Mouse (Mus musculus) lung, embryonic 15.5 days (tissue): ENCODE measurements at regions not wholly inside any gene's neighbourhood (a gene's known extent, or its start where the extent isn't known, plus 50 kb on each side); places are given as distances from the start of the nearest gene placed in this dataset.
A peak's percentile ranks its signal among the peaks of the same experiment; 100 is the strongest.

Source experiments
- ATAC-seq: fragments of 200-750 bp; cut with Nextera tagmentation; 2 replicates; pipeline ENCODE4 v1.8.0; 2017; ENCODE audit warnings: moderate number of reproducible peaks, borderline replicate concordance; ENCODE audit not compliant: low FRiP score, low TSS enrichment; ENCODE audit errors: extremely low read depth
- H3K27ac ChIP-seq: fragments of 300-500 bp; sonication (generic); 2 replicates; pipeline ENCODE4 v1.5.1; 2015; ENCODE audit warnings: moderate library complexity, mild to moderate bottlenecking, inconsistent platforms
- H3K27me3 ChIP-seq: fragments of 300-500 bp; sonication (generic); 2 replicates; pipeline ENCODE4 v1.6.1; 2015; ENCODE audit warnings: inconsistent platforms
- H3K36me3 ChIP-seq: fragments of 300-500 bp; sonication (generic); 2 replicates; pipeline ENCODE4 v1.6.1; 2015; ENCODE audit warnings: inconsistent platforms
- H3K4me1 ChIP-seq: fragments of 300-500 bp; sonication (generic); 2 replicates; pipeline ENCODE4 v1.6.1; 2015; ENCODE audit warnings: inconsistent platforms
- H3K4me2 ChIP-seq: fragments of 300-500 bp; sonication (generic); 2 replicates; pipeline ENCODE4 v1.6.1; 2015; ENCODE audit warnings: inconsistent platforms, mild to moderate bottlenecking, moderate library complexity
- H3K4me3 ChIP-seq: fragments of 300-500 bp; sonication (generic); 2 replicates; pipeline ENCODE4 v1.5.1; 2015; ENCODE audit warnings: mild to moderate bottlenecking, inconsistent platforms
- H3K9ac ChIP-seq: fragments of 300-500 bp; sonication (generic); 2 replicates; pipeline ENCODE4 v1.6.1; 2015; ENCODE audit warnings: inconsistent platforms
- H3K9me3 ChIP-seq: fragments of 300-500 bp; sonication (generic); 2 replicates; pipeline ENCODE4 v1.6.1; 2016; ENCODE audit warnings: inconsistent platforms
- WGBS: fragments of 180-500 bp; shearing (Covaris S2); methylation state at CpG from one replicate; pipeline ENCODE4 v1.1.7; 2015; 5-methylcytosine and 5-hydroxymethylcytosine counted together

DNA sequence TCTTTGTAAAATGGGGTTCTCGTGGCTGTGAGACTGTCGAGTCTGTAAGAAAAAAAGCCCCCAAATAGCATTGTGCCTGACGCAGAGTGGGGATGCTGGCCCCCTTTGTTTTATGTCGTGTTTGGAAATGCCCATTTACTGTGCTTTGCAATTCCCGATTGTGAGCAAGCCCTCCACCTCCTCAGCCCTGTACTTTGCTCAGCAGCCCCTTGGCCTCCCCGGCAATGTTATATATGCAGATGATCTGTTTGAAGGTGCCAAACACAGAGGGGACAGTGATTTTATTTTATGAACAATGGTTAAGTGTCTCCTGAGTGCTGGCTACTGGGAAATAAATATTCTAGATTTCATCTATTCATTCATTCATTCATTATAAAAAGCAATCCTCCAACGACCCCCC, 477.6 kb downstream of the Prss52 start:
- H3K27me3 ChIP-seq, result peaks cover 72% of the 10 kb centered on the region
- WGBS, result 26% methylated on average over 7 of the region's 7 CpGs

DNA sequence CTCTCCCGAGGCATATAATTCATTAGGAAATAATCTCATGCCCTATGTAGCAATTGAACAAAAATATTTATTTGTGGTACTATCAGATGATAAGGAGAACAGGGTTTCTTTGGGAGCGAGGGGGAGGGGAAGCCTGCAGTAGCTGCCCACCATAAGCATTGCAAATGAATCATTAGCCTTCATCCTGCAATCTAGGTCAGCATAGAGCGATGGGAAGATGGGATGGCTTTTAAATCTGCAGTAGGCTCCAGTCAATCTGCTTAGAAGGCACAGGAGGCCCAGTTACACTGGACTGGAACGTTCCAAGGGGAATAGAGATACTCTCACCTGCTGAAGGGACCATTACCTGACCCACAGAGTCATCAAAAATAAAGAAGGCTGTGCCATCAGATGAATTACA, 478.7 kb downstream of the Prss52 start:
- Histone ChIP-seq H3K27ac (no peak overlapping the region), H3K4me2 (no peak overlapping the region), H3K4me3 (no peak overlapping the region), H3K9me3 (no peaks in the 10 kb centered on the region), H3K4me1 (peaks cover 12% of the 10 kb centered on the region), H3K36me3 (no peaks in the 10 kb centered on the region), H3K9ac (no peak overlapping the region), H3K27me3 (peaks cover 83% of the 10 kb centered on the region)
- WGBS, result 32% methylated on average over 4 of the region's 4 CpGs
- ATAC-seq, result no peak

More for the DNA sequence above, 477.6 kb downstream of the Prss52 start:
- Histone ChIP-seq H3K4me2 (no peak overlapping the region), H3K9ac (no peak overlapping the region), H3K36me3 (no peaks in the 10 kb centered on the region), H3K27ac (no peak overlapping the region), H3K4me3 (no peak overlapping the region), H3K4me1 (peaks cover under 1% of the 10 kb centered on the region; the same call in 1 of the 2 replicates), H3K9me3 (no peaks in the 10 kb centered on the region)
- no peak for ATAC-seq

DNA sequence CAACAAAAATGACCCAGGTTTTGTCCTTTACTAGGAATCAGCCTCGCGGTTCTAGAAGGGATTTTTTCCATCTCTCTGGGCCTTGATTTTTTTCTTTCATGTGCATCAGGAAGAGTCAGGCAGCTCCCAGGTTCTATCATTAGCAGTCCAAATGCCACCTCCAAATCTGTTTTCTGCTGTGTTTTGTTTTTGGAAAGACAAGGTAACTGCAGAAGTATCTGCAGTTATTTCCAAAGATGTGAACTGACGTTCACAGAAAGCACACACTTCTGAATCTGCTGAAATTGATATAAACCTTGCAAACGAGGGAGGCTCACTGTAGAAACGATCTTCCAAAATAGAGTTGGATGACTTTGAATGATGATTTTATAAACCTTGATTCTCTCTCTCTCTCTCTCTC, 480.1 kb downstream of the Prss52 start:
- WGBS, result 51% methylated on average over 5 of the region's 5 CpGs
- H3K4me2 ChIP-seq, result no peak overlapping the region
- no peaks in the 10 kb centered on the region for H3K9me3 ChIP-seq
- H3K27me3 ChIP-seq, result peaks cover 94% of the 10 kb centered on the region
- no peak overlapping the region for H3K27ac ChIP-seq
- no peak overlapping the region for H3K4me3 ChIP-seq
- no peak for ATAC-seq
- no peak overlapping the region for H3K9ac ChIP-seq
- peaks cover 14% of the 10 kb centered on the region for H3K4me1 ChIP-seq
- no peaks in the 10 kb centered on the region for H3K36me3 ChIP-seq

DNA sequence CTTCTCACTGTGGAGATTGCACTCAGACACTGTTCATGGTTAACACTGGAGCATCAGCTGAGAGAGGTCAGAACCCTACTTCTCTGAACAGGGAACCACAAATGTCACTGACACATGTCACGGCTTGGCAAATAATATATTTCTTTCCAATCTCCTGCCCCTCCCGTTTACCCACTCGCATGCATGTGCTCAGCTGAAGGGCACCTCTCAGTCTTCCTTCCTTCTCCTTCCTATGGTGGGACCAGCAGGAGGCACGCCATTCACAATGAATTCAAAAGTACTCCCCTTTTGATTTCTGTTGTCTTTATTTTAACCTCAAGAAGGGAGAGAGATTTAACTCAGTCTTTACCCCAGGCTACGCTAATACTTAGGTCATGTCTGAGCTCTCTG, 481.0 kb downstream of the Prss52 start:
- no peak overlapping the region for H3K4me3 ChIP-seq
- no peak overlapping the region for H3K9ac ChIP-seq
- peaks cover 95% of the 10 kb centered on the region for H3K27me3 ChIP-seq
- ATAC-seq, result no peak
- H3K4me1 ChIP-seq, result peaks cover 21% of the 10 kb centered on the region
- H3K27ac ChIP-seq, result no peak overlapping the region
- H3K4me2 ChIP-seq, result no peak overlapping the region
- WGBS, result 12% methylated on average over 5 of the region's 5 CpGs
- no peaks in the 10 kb centered on the region for H3K36me3 ChIP-seq
- no peaks in the 10 kb centered on the region for H3K9me3 ChIP-seq

DNA sequence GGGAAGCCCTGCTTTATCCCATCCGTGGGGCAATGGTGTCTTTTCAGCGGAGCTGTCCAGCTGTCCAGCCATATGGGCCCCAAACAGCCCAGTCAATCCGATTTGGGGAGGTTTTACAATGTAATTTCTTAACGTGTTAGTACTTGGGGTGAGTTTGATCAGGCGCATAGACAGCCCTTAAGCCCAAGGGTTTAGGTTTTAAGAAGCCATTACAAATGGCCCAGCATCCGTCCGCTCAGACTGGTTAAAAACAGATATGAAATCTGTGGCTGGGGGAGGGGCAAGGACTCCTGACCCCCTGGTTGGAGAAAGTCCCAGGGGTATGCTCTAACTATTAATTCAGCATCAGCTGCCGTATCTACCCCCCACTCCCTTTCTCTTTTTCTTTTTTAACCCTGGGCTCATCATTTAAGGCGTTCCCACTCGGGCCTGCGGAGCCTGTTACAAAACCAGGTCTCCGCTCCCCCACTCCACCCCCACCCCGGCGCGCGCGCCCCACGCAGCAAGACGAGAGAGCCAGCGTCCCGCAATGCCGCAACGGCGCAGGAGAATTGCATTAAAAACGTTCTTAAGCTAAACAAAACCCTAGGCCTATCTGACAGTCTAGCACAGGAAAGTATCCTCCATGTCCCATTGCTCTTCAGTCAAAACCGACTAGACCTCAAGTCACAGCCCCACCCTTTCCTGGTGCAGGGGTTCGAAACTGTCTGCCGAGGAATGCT, 481.5 kb downstream of the Prss52 start:
- H3K9me3 ChIP-seq, result no peaks in the 10 kb centered on the region
- H3K27me3 ChIP-seq, result peaks cover 95% of the 10 kb centered on the region
- peaks cover 23% of the 10 kb centered on the region for H3K4me1 ChIP-seq
- no peak overlapping the region for H3K9ac ChIP-seq
- no peak for ATAC-seq
- no peak overlapping the region for H3K4me3 ChIP-seq
- no peak overlapping the region for H3K27ac ChIP-seq
- no peaks in the 10 kb centered on the region for H3K36me3 ChIP-seq
- no peak overlapping the region for H3K4me2 ChIP-seq
- WGBS, result 5% methylated on average over 28 of the region's 28 CpGs

DNA sequence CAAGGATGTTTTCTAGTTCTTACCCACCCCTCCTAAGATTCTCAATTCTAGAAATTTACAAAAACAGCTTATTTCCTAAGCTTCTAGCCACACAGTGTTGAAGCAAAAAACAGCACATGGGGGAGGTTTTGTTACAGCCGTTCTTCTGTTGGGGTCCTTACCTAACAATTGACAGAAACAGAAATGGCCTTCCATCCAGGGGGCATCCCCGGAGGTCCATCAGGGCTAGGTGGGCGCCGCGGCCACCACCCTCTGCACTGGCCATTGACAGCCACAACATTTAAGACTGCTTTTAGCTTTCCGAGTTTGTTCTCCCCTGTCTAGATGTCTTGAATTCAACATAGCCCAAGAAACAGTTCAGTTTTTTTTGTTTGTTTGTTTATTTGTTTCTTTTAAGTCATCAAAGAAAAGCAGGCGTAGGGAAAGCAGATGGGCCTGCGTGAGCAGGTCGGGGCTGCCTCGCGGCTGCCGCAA, 482.3 kb downstream of the Prss52 start:
- 9% methylated on average over 12 of the region's 12 CpGs for WGBS
- Histone ChIP-seq H3K9ac (no peak overlapping the region), H3K4me3 (peak overlapping the region; percentile 44; the same call in 1 of the 2 replicates), H3K9me3 (no peaks in the 10 kb centered on the region), H3K36me3 (no peaks in the 10 kb centered on the region), H3K4me2 (peak overlapping the region; percentile 82), H3K4me1 (peaks cover 23% of the 10 kb centered on the region), H3K27ac (no peak overlapping the region), H3K27me3 (peaks cover 96% of the 10 kb centered on the region)
- ATAC-seq, result no peak

DNA sequence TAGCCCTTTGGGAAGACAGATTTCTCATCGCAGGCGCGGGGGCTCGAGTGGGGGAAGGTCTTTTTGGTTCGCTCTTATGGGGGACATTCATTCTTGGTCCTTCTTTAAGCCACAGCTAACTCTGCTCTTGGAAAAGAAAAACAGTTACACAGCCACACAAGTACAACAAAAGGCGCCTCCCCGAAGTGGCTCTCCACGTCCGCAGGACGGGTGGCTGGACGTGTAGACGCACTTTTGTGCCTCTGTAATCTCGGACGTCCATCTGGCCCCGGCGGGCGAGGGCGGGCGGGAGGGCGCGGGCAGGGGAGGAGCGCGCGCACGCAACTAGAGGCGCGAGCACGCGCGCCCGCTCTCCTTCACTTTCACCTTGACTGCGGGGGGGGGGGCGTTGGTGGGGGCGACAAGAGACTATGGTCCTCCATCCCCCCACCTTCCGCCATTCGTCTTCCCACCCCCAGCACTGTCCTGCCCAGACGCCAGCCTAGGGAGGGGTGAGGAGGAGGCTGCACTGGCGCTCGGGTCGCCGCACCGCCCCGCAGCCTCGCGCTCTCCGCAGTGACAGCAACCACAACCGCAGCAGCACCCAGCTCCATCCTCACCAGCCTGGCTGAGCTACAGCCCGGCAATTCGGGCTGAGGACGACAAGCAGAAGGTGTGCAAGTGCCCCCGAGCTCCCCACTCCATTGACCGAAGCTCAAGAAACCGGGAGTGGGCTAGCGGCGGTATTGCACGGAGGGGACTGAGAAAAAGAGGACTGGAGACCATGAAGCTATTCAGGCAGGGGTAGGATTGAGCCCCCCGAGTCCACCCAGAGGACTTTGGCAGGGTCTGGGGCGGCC, 483.0 kb downstream of the Prss52 start:
- Histone ChIP-seq H3K27ac (no peak overlapping the region), H3K4me2 (peak overlapping the region; percentile 82), H3K27me3 (peaks cover 97% of the 10 kb centered on the region), H3K9me3 (no peaks in the 10 kb centered on the region), H3K9ac (0 out of 2 replicates have a peak overlapping the region, but pooled peaks have one; percentile 19), H3K4me1 (peaks cover 23% of the 10 kb centered on the region), H3K36me3 (no peaks in the 10 kb centered on the region), H3K4me3 (peak overlapping the region; percentile 44)
- under 1% methylated on average over 55 of the region's 58 CpGs for WGBS
- 0 out of 2 replicates have a peak, but pooled peaks have one; percentile 23 for ATAC-seq

DNA sequence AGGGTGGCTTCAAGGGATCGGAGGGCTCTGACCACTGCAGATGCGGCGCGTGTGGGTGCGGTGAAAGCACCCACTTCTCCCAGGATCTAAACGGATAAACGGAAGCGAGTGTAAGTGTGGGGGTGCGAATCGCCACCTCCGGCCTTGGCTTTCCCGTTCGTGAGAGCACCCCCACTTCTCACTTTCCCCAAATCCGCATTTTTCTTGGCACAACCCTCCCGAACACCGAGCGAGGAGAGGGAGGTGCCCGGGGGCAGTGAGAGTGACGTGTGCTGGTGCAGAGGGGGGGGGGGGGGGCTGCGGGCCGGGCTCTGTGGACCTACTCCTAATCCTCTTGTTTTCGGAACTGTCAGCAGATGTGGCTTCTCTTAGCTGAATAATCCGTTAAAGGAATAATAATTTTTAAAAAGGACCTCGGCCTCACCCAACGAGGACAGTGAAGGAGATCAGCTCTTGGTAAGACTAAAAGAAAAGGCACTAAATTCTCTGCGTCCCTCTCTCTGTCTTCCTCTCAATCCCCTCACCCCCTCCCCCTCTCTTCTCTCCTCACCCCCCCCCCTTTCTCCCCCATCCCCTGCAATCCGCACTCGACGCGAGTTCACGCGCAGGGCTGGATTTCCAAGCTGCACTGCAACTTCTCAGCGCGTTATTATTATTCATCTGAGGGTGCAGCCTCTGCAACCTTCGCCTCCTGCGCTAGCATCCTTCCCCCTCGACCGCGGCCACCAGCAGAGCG, 483.8 kb downstream of the Prss52 start:
- 1% methylated on average over 38 of the region's 40 CpGs for WGBS
- H3K4me2 ChIP-seq, result peak overlapping the region; percentile 82
- H3K27ac ChIP-seq, result no peak overlapping the region
- peak overlapping the region; percentile 44 for H3K4me3 ChIP-seq
- no peak overlapping the region for H3K9ac ChIP-seq
- H3K27me3 ChIP-seq, result peaks cover 98% of the 10 kb centered on the region
- no peaks in the 10 kb centered on the region for H3K36me3 ChIP-seq
- H3K9me3 ChIP-seq, result no peaks in the 10 kb centered on the region
- no peak for ATAC-seq
- peaks cover 23% of the 10 kb centered on the region for H3K4me1 ChIP-seq

DNA sequence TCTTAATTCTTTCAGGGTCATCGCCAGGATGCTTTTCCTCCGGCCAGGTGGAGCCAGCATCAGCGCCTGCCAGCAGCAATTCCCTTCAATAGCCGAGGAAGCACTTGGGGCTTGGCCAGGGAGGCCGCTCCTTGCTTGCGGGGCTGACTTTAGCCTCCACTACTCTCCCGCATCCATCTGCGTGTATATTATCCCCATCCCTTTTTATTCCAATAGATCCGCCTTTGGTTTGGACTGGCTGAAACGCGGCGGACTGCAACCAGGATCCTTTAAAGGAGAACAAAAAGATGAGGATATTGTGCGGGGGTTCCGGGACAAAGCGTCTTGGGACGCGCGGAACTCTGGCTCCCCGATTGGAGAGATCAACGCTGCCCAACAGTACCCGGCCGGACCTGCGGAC, 484.5 kb downstream of the Prss52 start:
- Histone ChIP-seq H3K4me1 (peaks cover 23% of the 10 kb centered on the region), H3K27me3 (peaks cover 98% of the 10 kb centered on the region), H3K4me2 (no peak overlapping the region), H3K9me3 (no peaks in the 10 kb centered on the region), H3K9ac (no peak overlapping the region), H3K27ac (no peak overlapping the region), H3K36me3 (no peaks in the 10 kb centered on the region), H3K4me3 (no peak overlapping the region)
- no peak for ATAC-seq
- WGBS, result 2% methylated on average over 23 of the region's 23 CpGs

DNA sequence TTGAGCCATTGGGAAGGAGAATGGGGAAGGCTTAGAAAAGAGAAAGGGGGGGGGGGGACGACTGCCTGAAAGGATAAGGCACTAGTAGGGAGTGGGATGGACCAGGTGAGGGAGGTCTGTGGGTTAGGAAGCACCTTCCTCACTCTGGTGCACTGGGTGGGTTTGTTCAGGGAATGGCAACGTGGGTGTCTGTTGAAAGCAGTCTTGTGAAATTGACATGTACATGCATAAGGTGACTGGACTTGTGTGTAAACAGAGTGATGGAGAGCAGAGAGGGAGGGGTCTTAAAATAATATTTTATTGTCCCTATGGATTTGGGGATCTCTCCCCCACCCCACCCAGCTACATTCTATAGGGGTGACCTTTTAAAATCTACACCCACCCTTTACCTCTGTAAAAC, 485.0 kb downstream of the Prss52 start:
- H3K36me3 ChIP-seq, result no peaks in the 10 kb centered on the region
- H3K27ac ChIP-seq, result no peak overlapping the region
- H3K9ac ChIP-seq, result no peak overlapping the region
- peaks cover 99% of the 10 kb centered on the region for H3K27me3 ChIP-seq
- peaks cover 23% of the 10 kb centered on the region for H3K4me1 ChIP-seq
- no peak overlapping the region for H3K4me3 ChIP-seq
- no peak for ATAC-seq
- no peaks in the 10 kb centered on the region for H3K9me3 ChIP-seq
- H3K4me2 ChIP-seq, result no peak overlapping the region
- 0% methylated on average over 2 of the region's 2 CpGs for WGBS

DNA sequence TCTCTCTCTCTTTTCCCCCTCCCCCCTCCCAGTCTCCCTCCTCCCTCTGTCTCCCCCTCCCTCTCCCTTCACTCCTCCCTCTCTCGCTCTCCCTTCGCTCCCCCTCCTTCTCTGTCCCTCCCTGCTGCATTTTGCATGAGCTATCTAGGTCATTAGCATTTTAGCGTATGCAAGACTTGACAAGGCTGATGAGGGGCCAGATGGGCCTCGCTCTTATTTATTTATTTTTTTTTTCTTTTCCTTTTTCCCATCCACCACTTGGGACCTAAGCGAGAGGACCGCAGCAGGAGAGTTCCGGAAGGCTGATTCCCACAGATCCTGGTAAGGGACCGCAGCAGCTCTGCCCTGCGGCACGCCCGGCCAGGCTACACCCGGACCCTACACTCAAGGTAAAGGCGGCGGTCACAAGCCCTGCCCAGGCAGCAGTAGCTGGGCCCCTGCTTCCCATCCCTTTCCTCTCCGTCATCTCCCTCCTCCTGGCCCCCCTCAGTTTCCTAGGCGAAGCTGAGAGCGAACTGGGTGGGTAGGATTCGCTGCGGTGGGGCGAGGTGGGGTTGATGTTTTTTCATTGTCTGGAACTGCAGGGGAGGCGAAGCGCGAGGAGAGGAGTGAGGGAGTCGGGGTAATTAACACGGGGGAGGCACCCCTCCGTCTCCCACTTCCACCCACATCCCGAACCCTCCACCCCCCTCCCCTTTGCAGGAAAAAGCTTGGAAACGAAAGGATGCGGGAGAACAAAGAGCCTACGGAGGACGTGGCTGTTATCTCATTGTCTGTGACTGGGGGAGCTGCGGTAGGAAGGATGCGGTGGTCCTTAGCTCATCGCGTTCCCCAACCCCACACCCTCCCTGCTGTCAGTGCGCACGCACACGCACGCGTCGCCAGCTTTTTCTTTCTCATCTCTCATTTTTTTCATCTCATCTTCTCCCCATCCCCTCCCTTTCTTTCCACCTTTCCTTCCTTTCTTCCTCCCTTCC, 485.8 kb downstream of the Prss52 start:
- no peak for ATAC-seq
- Histone ChIP-seq H3K27ac (no peak overlapping the region), H3K27me3 (peaks cover 95% of the 10 kb centered on the region), H3K36me3 (no peaks in the 10 kb centered on the region), H3K9ac (no peak overlapping the region), H3K4me2 (peak overlapping the region; percentile 45), H3K9me3 (no peaks in the 10 kb centered on the region), H3K4me3 (peak overlapping the region; percentile 19), H3K4me1 (peaks cover 23% of the 10 kb centered on the region)
- under 1% methylated on average over 41 of the region's 41 CpGs for WGBS
